Mouse (Mus musculus): ENCODE measurements around the gene Il10rb. TPM values are rescaled to one million over a fixed set of nuclear protein-coding genes. Genes with fewer than 3 reads are reported as not detected.

Gene Il10rb
- polyA plus RNA-seq, 1 experiment from 2014 or later = 33.6 TPM

DNA sequence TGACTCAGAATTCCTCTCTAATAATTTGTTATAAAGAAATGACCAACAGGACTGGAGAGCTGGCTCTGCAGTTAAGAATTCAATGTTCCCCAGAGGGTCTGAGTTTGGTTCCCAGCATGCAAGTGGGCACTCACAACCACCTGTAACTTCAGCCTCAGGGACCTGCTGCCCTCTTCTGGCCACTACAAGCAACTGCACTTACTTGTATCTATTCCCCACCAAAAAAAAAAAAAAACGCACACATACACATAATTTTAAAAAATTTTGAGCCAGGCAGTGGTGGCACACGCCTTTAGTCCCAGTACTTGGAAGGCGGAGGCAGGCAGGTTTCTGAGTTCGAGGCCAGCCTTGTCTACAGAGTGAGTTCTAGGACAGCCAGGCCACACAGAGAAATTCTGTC, 15.9 kb upstream of the Il10rb start:
- 77% methylated on average over 4 of the region's 4 CpGs for WGBS (ENCODE audit: insufficient replicate concordance)
- Histone ChIP-seq H3K4me1 (ENCODE audit: control insufficient read depth, low read depth, low read length) (peaks cover 10% of the 10 kb centered on the region), H3K4me3 (ENCODE audit: low read depth, low read length) (no peak overlapping the region), H3K9ac (ENCODE audit: low read depth, low read length) (no peak overlapping the region), H3K27me3 (ENCODE audit: control insufficient read depth, insufficient read depth, low read depth, low read length) (no peaks in the 10 kb centered on the region), H3K27ac (ENCODE audit: low read length) (no peak overlapping the region), H3K36me3 (ENCODE audit: control insufficient read depth, insufficient read depth) (peaks cover 81% of the 10 kb centered on the region), H3K4me2 (ENCODE audit: low read depth, low read length) (no peak overlapping the region), H3K9me3 (replicated peaks; ENCODE audit: control insufficient read depth, low read length) (0 out of 2 replicates have a peak, but pooled peaks cover 3% of the 10 kb centered on the region)
- ATAC-seq (ENCODE audit: low read depth) = no peak

DNA sequence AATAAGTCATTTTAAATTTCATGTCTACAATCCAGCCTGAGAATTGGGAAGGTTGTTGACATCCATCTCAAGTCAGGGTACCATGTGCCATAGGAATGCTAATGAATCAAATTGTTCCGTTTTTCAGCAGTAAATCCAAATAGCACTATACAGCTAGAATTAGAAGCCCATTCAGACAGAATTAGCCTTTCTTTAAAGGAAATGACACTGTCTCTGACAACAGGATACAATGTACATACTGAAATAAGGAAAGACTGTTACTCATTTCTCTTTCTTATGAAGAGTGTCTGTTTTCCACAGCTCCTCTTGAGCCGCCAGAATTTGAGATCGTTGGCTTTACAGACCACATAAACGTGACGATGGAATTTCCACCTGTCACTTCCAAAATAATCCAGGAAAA, 14.5 kb upstream of the Il10rb start, which contains the start of gene Gm21970:
Gm21970 (plus strand) TSS at position 301 of the 400 bp plus-strand sequence.
- Histone ChIP-seq H3K9me3 (replicated peaks; ENCODE audit: control insufficient read depth, low read length) (0 out of 2 replicates have a peak, but pooled peaks cover 3% of the 10 kb centered on the region), H3K4me2 (ENCODE audit: low read depth, low read length) (no peak within 1 kb of the TSS), H3K27me3 (ENCODE audit: control insufficient read depth, insufficient read depth, low read depth, low read length) (no peaks in the 10 kb centered on the region), H3K4me1 (ENCODE audit: control insufficient read depth, low read depth, low read length) (peaks cover 22% of the 10 kb centered on the region), H3K27ac (ENCODE audit: low read length) (no peak within 1 kb of the TSS), H3K9ac (ENCODE audit: low read depth, low read length) (no peak within 1 kb of the TSS), H3K4me3 (ENCODE audit: low read depth, low read length) (no peak within 1 kb of the TSS), H3K36me3 (ENCODE audit: control insufficient read depth, insufficient read depth) (peaks cover 85% of the 10 kb centered on the region)
- no peak for ATAC-seq (ENCODE audit: low read depth)
- WGBS (ENCODE audit: insufficient replicate concordance) = 90% methylated on average over 5 of the region's 5 CpGs

DNA sequence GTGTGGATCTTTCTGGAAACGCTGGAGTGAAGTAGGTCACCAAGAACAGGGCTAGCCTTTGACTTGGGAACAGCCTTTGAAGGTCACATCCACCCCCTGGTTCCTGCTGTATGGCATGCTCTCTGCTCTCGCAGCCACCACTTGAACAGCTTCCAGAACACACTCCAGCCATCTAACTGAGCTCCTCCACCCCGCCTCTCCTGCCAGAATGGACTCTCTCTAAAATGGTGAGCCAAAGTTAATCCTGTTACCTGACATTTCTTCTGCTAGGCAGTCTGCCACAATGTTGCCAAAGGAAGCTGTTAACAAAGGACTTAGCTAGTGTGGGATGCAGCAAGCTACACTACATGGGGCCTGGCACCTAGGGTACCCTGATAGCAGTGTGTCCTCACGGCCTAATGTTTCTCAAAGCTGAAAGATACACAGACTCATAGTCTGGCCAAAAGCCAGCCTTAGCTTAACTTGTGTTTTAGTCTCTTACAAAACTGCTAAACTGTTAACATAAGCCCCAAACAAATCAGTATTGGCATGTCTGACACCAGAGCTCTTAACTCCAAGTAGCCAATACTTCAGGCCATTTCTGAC, 11.0 kb upstream of the Il10rb start:
- 63% methylated on average over 4 of the region's 4 CpGs for WGBS (ENCODE audit: insufficient replicate concordance)
- ATAC-seq (ENCODE audit: low read depth) = no peak
- peak overlapping the region; percentile 41 for H3K27ac ChIP-seq (ENCODE audit: low read length)
- H3K36me3 ChIP-seq (ENCODE audit: control insufficient read depth, insufficient read depth) = peaks cover 61% of the 10 kb centered on the region
- H3K4me2 ChIP-seq (ENCODE audit: low read depth, low read length) = no peak overlapping the region
- H3K4me1 ChIP-seq (ENCODE audit: control insufficient read depth, low read depth, low read length) = peaks cover 27% of the 10 kb centered on the region
- no peak overlapping the region for H3K4me3 ChIP-seq (ENCODE audit: low read depth, low read length)
- H3K9ac ChIP-seq (ENCODE audit: low read depth, low read length) = no peak overlapping the region
- no peaks in the 10 kb centered on the region for H3K9me3 ChIP-seq (replicated peaks; ENCODE audit: control insufficient read depth, low read length)
- no peaks in the 10 kb centered on the region for H3K27me3 ChIP-seq (ENCODE audit: control insufficient read depth, insufficient read depth, low read depth, low read length)

DNA sequence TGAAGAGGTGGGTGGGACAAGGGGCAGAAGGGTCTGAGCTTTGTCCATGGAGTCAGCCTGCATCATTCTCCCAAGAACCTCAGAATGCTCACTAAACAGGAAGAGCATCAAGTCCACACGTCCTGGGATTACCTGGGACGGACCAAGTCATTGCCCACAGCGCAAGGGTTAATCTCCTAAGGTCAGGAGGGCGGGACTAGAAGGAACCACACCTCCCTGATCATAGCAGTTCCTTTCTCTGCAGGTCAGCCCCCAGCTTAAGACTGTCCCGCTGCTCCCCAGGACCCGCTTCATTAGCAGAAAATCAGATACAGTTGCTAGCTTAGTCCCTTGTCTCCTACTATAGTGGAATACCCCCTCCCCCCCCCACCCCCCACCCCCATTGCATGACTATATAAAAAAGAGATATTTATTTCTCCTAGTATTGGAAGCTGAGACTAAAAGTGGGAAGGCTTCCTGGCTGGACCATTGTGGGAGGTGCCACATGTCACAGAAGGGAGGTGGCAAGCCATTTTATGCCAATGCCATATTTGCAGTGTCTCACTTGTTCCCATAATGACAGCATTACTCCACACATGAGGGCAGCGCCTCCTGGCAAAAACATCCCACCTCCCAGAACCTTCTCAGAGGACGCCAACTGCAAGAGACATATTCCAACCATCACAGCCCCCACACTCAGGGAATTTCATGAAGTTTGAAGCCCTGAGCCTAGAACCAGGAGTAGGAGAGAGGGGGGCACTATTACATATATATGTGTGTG, 10.2 kb upstream of the Il10rb start:
- no peak overlapping the region for H3K9ac ChIP-seq (ENCODE audit: low read depth, low read length)
- peaks cover 30% of the 10 kb centered on the region for H3K4me1 ChIP-seq (ENCODE audit: control insufficient read depth, low read depth, low read length)
- peak overlapping the region; percentile 51 for H3K27ac ChIP-seq (ENCODE audit: low read length)
- peaks cover 63% of the 10 kb centered on the region for H3K36me3 ChIP-seq (ENCODE audit: control insufficient read depth, insufficient read depth)
- H3K9me3 ChIP-seq (replicated peaks; ENCODE audit: control insufficient read depth, low read length) = no peaks in the 10 kb centered on the region
- ATAC-seq (ENCODE audit: low read depth) = peak; percentile 62
- H3K4me3 ChIP-seq (ENCODE audit: low read depth, low read length) = no peak overlapping the region
- H3K27me3 ChIP-seq (ENCODE audit: control insufficient read depth, insufficient read depth, low read depth, low read length) = no peaks in the 10 kb centered on the region
- WGBS (ENCODE audit: insufficient replicate concordance) = 56% methylated on average over 8 of the region's 8 CpGs
- H3K4me2 ChIP-seq (ENCODE audit: low read depth, low read length) = no peak overlapping the region

DNA sequence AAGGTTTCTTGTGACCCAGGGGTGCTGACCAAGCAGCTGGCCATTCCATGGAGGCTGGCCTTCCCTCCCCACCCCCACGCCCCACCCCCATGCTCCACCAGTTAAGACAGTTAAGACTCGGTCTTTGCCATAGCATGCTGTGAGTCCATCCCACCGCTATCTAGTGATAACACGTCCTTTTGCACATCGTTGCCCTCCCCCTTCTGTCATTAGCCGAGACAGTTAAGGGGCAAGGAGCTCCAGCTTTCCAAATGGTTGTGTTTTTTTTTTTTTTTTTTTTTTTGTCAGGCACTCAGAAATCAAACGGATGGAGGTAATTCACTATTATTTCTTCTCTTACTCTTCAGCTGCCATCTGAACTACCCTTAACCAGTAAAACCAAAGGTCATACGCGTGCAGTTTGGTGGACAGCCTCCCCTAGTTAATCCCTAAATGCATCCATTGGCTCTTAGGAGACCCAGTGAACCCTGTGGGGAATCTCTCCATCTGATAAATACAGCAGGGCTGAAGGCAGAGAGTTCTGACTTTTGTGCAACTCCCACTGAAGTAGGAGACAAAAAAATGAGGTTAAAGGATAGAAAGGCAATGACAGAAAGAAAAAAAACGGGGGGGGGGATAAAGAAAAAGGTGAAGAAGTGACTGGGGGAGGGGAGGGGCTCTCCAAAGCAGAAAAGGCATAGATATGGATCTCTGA, 9.0 kb upstream of the Il10rb start:
- H3K9me3 ChIP-seq (replicated peaks; ENCODE audit: control insufficient read depth, low read length) = no peaks in the 10 kb centered on the region
- WGBS (ENCODE audit: insufficient replicate concordance) = 29% methylated on average over 10 of the region's 10 CpGs
- peaks cover 59% of the 10 kb centered on the region for H3K36me3 ChIP-seq (ENCODE audit: control insufficient read depth, insufficient read depth)
- no peak overlapping the region for H3K9ac ChIP-seq (ENCODE audit: low read depth, low read length)
- no peak overlapping the region for H3K4me3 ChIP-seq (ENCODE audit: low read depth, low read length)
- peak overlapping the region; percentile 19; the same call in 1 of the 2 replicates for H3K4me2 ChIP-seq (ENCODE audit: low read depth, low read length)
- peak; percentile 82 for ATAC-seq (ENCODE audit: low read depth)
- H3K27me3 ChIP-seq (ENCODE audit: control insufficient read depth, insufficient read depth, low read depth, low read length) = no peaks in the 10 kb centered on the region
- H3K4me1 ChIP-seq (ENCODE audit: control insufficient read depth, low read depth, low read length) = peaks cover 33% of the 10 kb centered on the region
- peak overlapping the region; percentile 65 for H3K27ac ChIP-seq (ENCODE audit: low read length)

DNA sequence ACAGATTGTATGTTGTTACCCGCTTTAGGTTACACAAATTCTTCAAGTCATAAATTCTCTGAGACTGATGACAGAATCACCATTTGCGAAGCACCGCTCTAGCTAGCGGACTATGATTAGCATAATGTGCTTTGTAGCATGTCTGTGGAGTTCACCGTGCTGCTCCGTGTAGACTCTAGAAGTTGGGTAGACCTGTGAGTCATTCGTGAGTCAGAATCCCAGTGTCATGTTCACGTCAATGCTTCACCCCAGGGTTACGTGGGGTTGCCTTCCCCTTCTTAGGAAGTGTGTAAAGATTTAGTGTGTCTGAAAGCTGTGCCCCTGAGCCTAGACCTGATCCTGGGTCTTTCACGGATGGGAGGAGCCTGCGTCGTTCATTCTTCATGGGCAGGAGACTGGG, 7.9 kb upstream of the Il10rb start:
- peaks cover 33% of the 10 kb centered on the region for H3K4me1 ChIP-seq (ENCODE audit: control insufficient read depth, low read depth, low read length)
- 76% methylated on average over 12 of the region's 12 CpGs for WGBS (ENCODE audit: insufficient replicate concordance)
- ATAC-seq (ENCODE audit: low read depth) = no peak
- H3K4me2 ChIP-seq (ENCODE audit: low read depth, low read length) = no peak overlapping the region
- H3K27ac ChIP-seq (ENCODE audit: low read length) = peak overlapping the region; percentile 47
- H3K9me3 ChIP-seq (replicated peaks; ENCODE audit: control insufficient read depth, low read length) = no peaks in the 10 kb centered on the region
- H3K4me3 ChIP-seq (ENCODE audit: low read depth, low read length) = no peak overlapping the region
- no peak overlapping the region for H3K9ac ChIP-seq (ENCODE audit: low read depth, low read length)
- peaks cover 51% of the 10 kb centered on the region for H3K36me3 ChIP-seq (ENCODE audit: control insufficient read depth, insufficient read depth)
- no peaks in the 10 kb centered on the region for H3K27me3 ChIP-seq (ENCODE audit: control insufficient read depth, insufficient read depth, low read depth, low read length)

DNA sequence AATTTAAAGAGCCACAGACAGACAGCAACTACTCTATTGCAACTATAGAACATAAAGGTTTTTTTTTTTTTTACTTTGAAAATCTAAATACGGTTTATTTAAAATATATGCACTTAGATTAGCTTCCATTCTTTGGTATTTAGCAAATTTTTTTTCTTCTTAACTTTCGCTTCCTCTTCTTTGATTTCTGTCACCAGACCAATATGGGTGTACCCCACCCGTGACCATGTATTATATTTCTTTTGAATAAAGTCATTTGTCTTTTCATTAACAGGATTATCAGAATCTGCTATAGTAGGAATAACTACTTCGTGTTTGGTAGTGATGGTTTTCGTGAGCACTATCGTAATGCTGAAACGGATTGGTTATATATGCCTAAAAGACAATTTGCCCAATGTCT, 7.0 kb upstream of the Il10rb start:
- no peak for ATAC-seq (ENCODE audit: low read depth)
- peaks cover 49% of the 10 kb centered on the region for H3K36me3 ChIP-seq (ENCODE audit: control insufficient read depth, insufficient read depth)
- 87% methylated on average over 7 of the region's 7 CpGs for WGBS (ENCODE audit: insufficient replicate concordance)
- no peak overlapping the region for H3K27ac ChIP-seq (ENCODE audit: low read length)
- H3K4me3 ChIP-seq (ENCODE audit: low read depth, low read length) = no peak overlapping the region
- no peaks in the 10 kb centered on the region for H3K9me3 ChIP-seq (replicated peaks; ENCODE audit: control insufficient read depth, low read length)
- no peak overlapping the region for H3K9ac ChIP-seq (ENCODE audit: low read depth, low read length)
- H3K4me1 ChIP-seq (ENCODE audit: control insufficient read depth, low read depth, low read length) = peaks cover 33% of the 10 kb centered on the region
- no peak overlapping the region for H3K4me2 ChIP-seq (ENCODE audit: low read depth, low read length)
- no peaks in the 10 kb centered on the region for H3K27me3 ChIP-seq (ENCODE audit: control insufficient read depth, insufficient read depth, low read depth, low read length)

DNA sequence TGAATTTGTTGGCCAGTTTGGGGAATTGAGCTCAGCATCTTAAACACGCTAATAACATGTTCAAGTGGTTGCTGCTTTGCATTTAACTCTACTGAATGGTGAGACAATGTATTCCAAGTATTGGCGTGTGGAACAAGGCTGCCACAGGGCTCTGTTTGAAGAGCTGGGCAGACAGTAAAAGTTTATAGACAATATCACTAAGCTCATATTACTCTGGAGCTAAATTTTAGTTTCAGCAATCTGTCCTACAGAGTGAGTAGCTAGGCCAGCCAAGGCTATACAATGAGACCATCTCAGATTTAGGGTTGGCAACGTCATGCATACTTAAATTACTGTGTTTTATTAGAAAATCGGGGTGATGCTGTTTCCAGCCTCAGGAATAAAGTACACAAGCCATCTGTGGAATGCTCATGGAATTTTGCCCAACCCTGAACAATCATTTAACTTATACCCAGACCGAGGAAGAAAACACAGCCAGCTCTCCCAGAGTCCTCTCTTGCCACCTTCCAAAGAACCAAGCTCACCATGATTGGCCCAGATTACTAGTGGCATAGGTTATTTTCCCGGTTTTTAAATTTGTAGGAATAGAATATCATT, 4.3 kb upstream of the Il10rb start:
- Histone ChIP-seq H3K27me3 (ENCODE audit: control insufficient read depth, insufficient read depth, low read depth, low read length) (no peaks in the 10 kb centered on the region), H3K9ac (ENCODE audit: low read depth, low read length) (no peak overlapping the region), H3K9me3 (replicated peaks; ENCODE audit: control insufficient read depth, low read length) (no peaks in the 10 kb centered on the region), H3K4me2 (ENCODE audit: low read depth, low read length) (no peak overlapping the region), H3K4me1 (ENCODE audit: control insufficient read depth, low read depth, low read length) (peaks cover 30% of the 10 kb centered on the region), H3K36me3 (ENCODE audit: control insufficient read depth, insufficient read depth) (peaks cover 38% of the 10 kb centered on the region), H3K27ac (ENCODE audit: low read length) (no peak overlapping the region), H3K4me3 (ENCODE audit: low read depth, low read length) (no peak overlapping the region)
- no peak for ATAC-seq (ENCODE audit: low read depth)
- WGBS (ENCODE audit: insufficient replicate concordance) = 86% methylated on average over 6 of the region's 6 CpGs

All from liver, embryonic 16.5 days (tissue).